Mouse (Mus musculus) embryonic facial prominence, embryonic 14.5 days (tissue): ENCODE data around the gene Tex44. TPM values are rescaled to one million over a fixed set of nuclear protein-coding genes. Genes with fewer than 3 reads are reported as not detected.
A peak's percentile ranks its signal among the peaks of the same experiment; 100 is the strongest.

Experiments used
- ATAC-seq: fragments of 200-750 bp; cut with Nextera tagmentation; 2 replicates; pipeline ENCODE4 v1.8.0; 2017; ENCODE audit warnings: low read depth, moderate number of reproducible peaks, moderate TSS enrichment
- DNase-seq: peaks from one replicate; pipeline ENCODE4 v3.0.0-alpha.2; 2015; ENCODE audit warnings: low spot score
- H3K27ac ChIP-seq: fragments of 300-500 bp; sonication (generic); replicated peaks from 2 replicates; pipeline ENCODE4 v1.5.1; 2014; ENCODE audit warnings: low read depth, mild to moderate bottlenecking, low read length, moderate library complexity
- H3K27me3 ChIP-seq: fragments of 300-500 bp; sonication (generic); replicated peaks from 2 replicates; pipeline ENCODE4 v1.6.1; 2014; ENCODE audit warnings: low read length; ENCODE audit not compliant: control insufficient read depth, insufficient read depth
- H3K36me3 ChIP-seq: fragments of 300-500 bp; sonication (generic); 2 replicates; pipeline ENCODE4 v1.6.1; 2014; ENCODE audit warnings: low read length, mixed read lengths; ENCODE audit not compliant: control insufficient read depth, insufficient read depth
- H3K4me1 ChIP-seq: fragments of 300-500 bp; sonication (generic); 2 replicates; pipeline ENCODE4 v1.6.1; 2014; ENCODE audit warnings: antibody characterized with exemption, low read length; ENCODE audit not compliant: control insufficient read depth, insufficient read depth
- H3K4me2 ChIP-seq: fragments of 300-500 bp; sonication (generic); 2 replicates; pipeline ENCODE4 v1.6.1; 2014; ENCODE audit warnings: low read depth, mild to moderate bottlenecking, low read length, moderate library complexity, mixed read lengths
- H3K4me3 ChIP-seq: fragments of 300-500 bp; sonication (generic); 2 replicates; pipeline ENCODE4 v1.5.1; 2014; ENCODE audit warnings: low read depth, mild to moderate bottlenecking, low read length
- H3K9ac ChIP-seq: fragments of 300-500 bp; sonication (generic); 2 replicates; pipeline ENCODE4 v1.6.1; 2014; ENCODE audit warnings: low read depth, mild to moderate bottlenecking, low read length, moderate library complexity, mixed read lengths
- H3K9me3 ChIP-seq: fragments of 300-500 bp; sonication (generic); 2 replicates; pipeline ENCODE4 v1.6.1; 2016; ENCODE audit warnings: low read length; ENCODE audit not compliant: control insufficient read depth
- WGBS: fragments of 180-500 bp; shearing (Covaris S2); extraction: QIAGEN DNeasy Blood & Tissue Kit; methylation state at CpG from one replicate; pipeline ENCODE4 v1.1.7; 2014; 5-methylcytosine and 5-hydroxymethylcytosine counted together
- polyA plus RNA-seq: library from polyadenylated mRNA; unstranded; fragments of >200 nt; fragmentation: Nextera tagmentation; extraction: Ambion mirVana; gene quantifications from 2 replicates; pipeline ENCODE4 v1.2.1, GENCODE M21; 2014

The Tex44 gene
- polyA plus RNA-seq: not detected in 2 replicates

GRCm38 (mm10) chr1:86426128-86426527, at the start of gene Tex44, which contains the start of gene Nmur1:
Tex44 (plus strand) TSS chr1:86426329.
Nmur1 (minus strand) TSS chr1:86426228.
- Histone ChIP-seq H3K27ac (no peak within 1 kb of the TSS; the same call in 1 of the 2 replicates), H3K27me3 (no peaks in the 10 kb centered on the region), H3K4me2 (no peak within 1 kb of the TSS), H3K36me3 (no peaks in the 10 kb centered on the region), H3K9me3 (no peaks in the 10 kb centered on the region), H3K9ac (peak within 1 kb of the TSS; percentile 40; the same call in 1 of the 2 replicates), H3K4me1 (0 out of 2 replicates have a peak, but pooled peaks cover 6% of the 10 kb centered on the region), H3K4me3 (no peak within 1 kb of the TSS)
- no peak for ATAC-seq
- WGBS: 87% methylated on average over 8 of the region's 8 CpGs
- DNase-seq: no peak

GRCm38 (mm10) chr1:86376354-86376753, 49.8 kb upstream of the Tex44 start:
- H3K36me3 ChIP-seq: no peaks in the 10 kb centered on the region

GRCm38 (mm10) chr1:86378662-86379061, 47.5 kb upstream of the Tex44 start:
- Histone ChIP-seq H3K4me1 (peaks cover 9% of the 10 kb centered on the region; the same call in 1 of the 2 replicates), H3K27ac (peak overlapping the region; percentile 46; the same call in 1 of the 2 replicates), H3K4me2 (no peak overlapping the region), H3K27me3 (no peaks in the 10 kb centered on the region), H3K36me3 (no peaks in the 10 kb centered on the region), H3K4me3 (no peak overlapping the region), H3K9ac (no peak overlapping the region), H3K9me3 (no peaks in the 10 kb centered on the region)
- ATAC-seq (no peak), DNase-seq (no peak)
- WGBS: 43% methylated on average over 6 of the region's 6 CpGs

More at GRCm38 (mm10) chr1:86376354-86376753, 49.8 kb upstream of the Tex44 start:
- Histone ChIP-seq H3K9me3 (no peaks in the 10 kb centered on the region), H3K4me2 (no peak overlapping the region), H3K4me1 (peaks cover 9% of the 10 kb centered on the region; the same call in 1 of the 2 replicates), H3K4me3 (no peak overlapping the region), H3K9ac (no peak overlapping the region), H3K27ac (no peak overlapping the region), H3K27me3 (no peaks in the 10 kb centered on the region)
- WGBS: 80% methylated on average over 5 of the region's 5 CpGs
- ATAC-seq (no peak), DNase-seq (no peak)

GRCm38 (mm10) chr1:86379161-86379569, 47.0 kb upstream of the Tex44 start:
- ATAC-seq: no peak
- Histone ChIP-seq H3K4me2 (no peak overlapping the region), H3K27me3 (no peaks in the 10 kb centered on the region), H3K4me3 (no peak overlapping the region), H3K9ac (no peak overlapping the region), H3K4me1 (peaks cover 9% of the 10 kb centered on the region; the same call in 1 of the 2 replicates), H3K9me3 (no peaks in the 10 kb centered on the region), H3K36me3 (no peaks in the 10 kb centered on the region), H3K27ac (peak overlapping the region; percentile 46)
- WGBS: 50% methylated on average over 9 of the region's 9 CpGs
- no peak for DNase-seq

DNA sequence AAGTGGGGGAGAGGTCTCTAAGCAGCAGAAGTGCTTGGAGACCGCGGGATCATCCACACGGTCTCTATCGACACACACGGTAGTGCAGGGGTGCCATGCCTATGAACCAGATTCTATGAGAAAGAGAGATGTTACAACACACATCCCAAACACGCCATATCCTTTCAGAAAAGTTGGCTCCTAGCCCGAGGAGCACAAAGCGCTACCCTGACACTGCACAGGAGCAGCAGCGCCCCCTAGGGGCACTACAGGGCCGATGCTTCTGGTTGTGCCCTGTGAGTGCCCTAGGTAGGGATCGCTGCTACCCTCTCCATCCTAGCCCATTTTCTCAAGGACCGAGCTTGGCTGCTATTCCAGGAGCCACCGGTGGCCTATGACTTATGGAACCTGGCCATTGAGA, 45.1 kb upstream of the Tex44 start:
- WGBS: 39% methylated on average over 12 of the region's 13 CpGs
- Histone ChIP-seq H3K9me3 (no peaks in the 10 kb centered on the region), H3K4me1 (peaks cover 9% of the 10 kb centered on the region; the same call in 1 of the 2 replicates), H3K9ac (no peak overlapping the region), H3K36me3 (no peaks in the 10 kb centered on the region), H3K27me3 (no peaks in the 10 kb centered on the region), H3K4me3 (no peak overlapping the region), H3K4me2 (no peak overlapping the region), H3K27ac (no peak overlapping the region)
- peak; percentile 53 for DNase-seq
- ATAC-seq: no peak; the same call in 1 of the 2 replicates

- 3% methylated on average over 11 of the region's 11 CpGs for WGBS
- H3K27ac ChIP-seq: no peak overlapping the region
- H3K9me3 ChIP-seq: no peaks in the 10 kb centered on the region
- H3K27me3 ChIP-seq: no peaks in the 10 kb centered on the region
- H3K4me2 ChIP-seq: no peak overlapping the region
- no peak overlapping the region for H3K4me3 ChIP-seq
- no peaks in the 10 kb centered on the region for H3K36me3 ChIP-seq
- no peaks in the 10 kb centered on the region for H3K4me1 ChIP-seq
- no peak overlapping the region for H3K9ac ChIP-seq
- DNase-seq (peak; percentile 55), ATAC-seq (peak; percentile 83)
Measured at GRCm38 (mm10) chr1:86389230-86389629, 36.9 kb upstream of the Tex44 start.

DNA sequence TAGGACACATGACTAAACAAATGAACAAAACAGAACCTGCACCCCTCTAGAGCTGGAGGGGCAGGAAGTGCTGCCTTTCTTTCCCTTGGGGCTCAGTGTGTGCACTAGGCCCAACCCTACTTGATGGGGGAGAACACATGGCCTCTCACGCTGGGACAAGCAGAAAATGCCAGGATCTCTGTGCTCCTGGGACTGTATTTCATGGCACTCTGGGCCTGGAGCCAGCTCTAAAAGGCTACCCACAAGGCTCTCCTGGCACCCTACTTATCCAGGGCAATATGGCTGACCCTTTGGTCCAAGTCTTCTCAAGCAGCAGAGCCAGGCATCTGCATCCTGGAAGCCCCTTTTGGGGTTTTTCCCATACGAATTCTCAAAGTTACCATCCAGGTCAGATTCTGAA, 34.7 kb upstream of the Tex44 start:
- H3K4me1 ChIP-seq: no peaks in the 10 kb centered on the region
- H3K36me3 ChIP-seq: no peaks in the 10 kb centered on the region
- no peak overlapping the region for H3K9ac ChIP-seq
- H3K4me2 ChIP-seq: no peak overlapping the region
- H3K9me3 ChIP-seq: no peaks in the 10 kb centered on the region
- WGBS: 50% methylated on average over 2 of the region's 2 CpGs
- DNase-seq (no peak), ATAC-seq (no peak)
- no peak overlapping the region for H3K4me3 ChIP-seq
- H3K27me3 ChIP-seq: no peaks in the 10 kb centered on the region
- H3K27ac ChIP-seq: no peak overlapping the region

DNA sequence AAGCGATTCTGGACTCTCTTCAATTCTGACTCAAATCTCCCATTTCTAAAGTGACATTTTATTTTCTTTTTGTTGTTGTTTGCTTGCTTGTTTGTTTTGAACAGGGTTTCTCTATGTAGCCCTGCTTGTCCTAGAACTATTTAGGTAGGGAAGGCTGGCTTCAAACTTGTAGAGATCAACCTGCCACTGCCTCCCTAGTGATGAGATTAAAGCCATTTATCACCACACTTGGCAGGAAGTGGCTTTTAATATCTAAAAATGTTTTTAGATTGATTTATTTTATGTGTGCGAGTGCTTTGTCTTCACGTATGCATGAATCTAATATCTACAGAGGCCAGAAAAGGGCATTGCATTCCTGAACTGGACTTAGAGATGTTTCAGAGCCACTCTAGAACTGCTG, 32.9 kb upstream of the Tex44 start:
- H3K9me3 ChIP-seq: no peaks in the 10 kb centered on the region
- no peaks in the 10 kb centered on the region for H3K27me3 ChIP-seq
- no peak overlapping the region for H3K9ac ChIP-seq
- H3K27ac ChIP-seq: no peak overlapping the region
- H3K36me3 ChIP-seq: no peaks in the 10 kb centered on the region
- H3K4me1 ChIP-seq: no peaks in the 10 kb centered on the region
- WGBS: 83% methylated on average over 3 of the region's 3 CpGs
- ATAC-seq (no peak), DNase-seq (no peak)
- H3K4me3 ChIP-seq: no peak overlapping the region
- H3K4me2 ChIP-seq: no peak overlapping the region

DNA sequence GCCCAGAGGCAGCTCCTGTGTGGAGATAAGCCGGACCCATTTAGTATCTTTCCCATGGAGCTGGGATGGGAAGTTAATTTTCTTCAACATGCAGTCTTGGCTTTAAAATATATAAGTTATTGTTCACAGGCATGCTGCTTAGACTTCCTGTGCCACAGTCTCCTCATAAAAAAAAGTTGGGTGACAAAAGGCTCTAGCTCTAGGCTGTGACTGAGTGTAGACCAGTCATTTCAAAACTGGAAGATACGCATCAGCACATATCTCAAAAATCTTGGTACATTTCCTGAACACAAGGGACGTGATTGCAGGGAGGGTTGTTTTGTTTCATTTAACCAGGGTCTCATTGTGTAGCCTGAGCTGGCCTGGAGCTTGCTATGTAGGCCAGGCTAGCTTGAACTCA, 31.9 kb upstream of the Tex44 start:
- H3K4me3 ChIP-seq: no peak overlapping the region
- DNase-seq: no peak
- no peaks in the 10 kb centered on the region for H3K9me3 ChIP-seq
- H3K36me3 ChIP-seq: no peaks in the 10 kb centered on the region
- H3K4me2 ChIP-seq: no peak overlapping the region
- no peak overlapping the region for H3K27ac ChIP-seq
- WGBS: 83% methylated on average over 3 of the region's 3 CpGs
- no peak for ATAC-seq
- H3K9ac ChIP-seq: no peak overlapping the region
- no peaks in the 10 kb centered on the region for H3K27me3 ChIP-seq
- no peaks in the 10 kb centered on the region for H3K4me1 ChIP-seq
